Mouse (Mus musculus): Measurements from ENCODE around the gene Mapk8ip3.
A peak's percentile ranks its signal among the peaks of the same experiment; 100 is the strongest.

The Mapk8ip3 gene

GRCm38 (mm10) chr17:24885356-24886133 is 51.2 kb downstream of the Mapk8ip3 start:
- no peak for DNase-seq (ENCODE audit: low spot score in 2 of 2)

GRCm38 (mm10) chr17:24884391-24884790 is 52.4 kb downstream of the Mapk8ip3 start:
- DNase-seq (ENCODE audit: low spot score in 2 of 2) = no peak

GRCm38 (mm10) chr17:24881738-24882440 is 54.9 kb downstream of the Mapk8ip3 start:
- DNase-seq (ENCODE audit: low spot score in 2 of 2) = no peak

- DNase-seq (ENCODE audit: low spot score in 2 of 2) = no peak
Observed at GRCm38 (mm10) chr17:24878531-24878930, 58.2 kb downstream of the Mapk8ip3 start.

- DNase-seq (ENCODE audit: low spot score in 2 of 2) = no peak
Observed at GRCm38 (mm10) chr17:24878117-24878397, 58.7 kb downstream of the Mapk8ip3 start.

- DNase-seq (ENCODE audit: low spot score in 2 of 2) = no peak
Observed at GRCm38 (mm10) chr17:24877336-24878116, 59.3 kb downstream of the Mapk8ip3 start.

GRCm38 (mm10) chr17:24874989-24875388 is 61.8 kb downstream of the Mapk8ip3 start:
- DNase-seq (ENCODE audit: low spot score in 2 of 2) = no peak

GRCm38 (mm10) chr17:24874405-24874745 is 62.4 kb downstream of the Mapk8ip3 start:
- DNase-seq (ENCODE audit: low spot score in 2 of 2) = no peak

GRCm38 (mm10) chr17:24873695-24874404 is 62.9 kb downstream of the Mapk8ip3 start:
- DNase-seq (ENCODE audit: low spot score in 2 of 2) = no peak

- DNase-seq (ENCODE audit: low spot score in 2 of 2) = peak in 1 of 2 experiments; percentile 27
Observed at GRCm38 (mm10) chr17:24867914-24868313, 68.9 kb downstream of the Mapk8ip3 start.

GRCm38 (mm10) chr17:24865776-24866175 is 71.0 kb downstream of the Mapk8ip3 start, which contains the start of gene Igfals:
Gene Igfals, plus strand, starts transcription at chr17:24865997.
- no peak for DNase-seq (ENCODE audit: low spot score in 2 of 2)

- DNase-seq (ENCODE audit: low spot score in 2 of 2) = no peak
Observed at GRCm38 (mm10) chr17:24861785-24862184, 75.0 kb downstream of the Mapk8ip3 start.

GRCm38 (mm10) chr17:24860076-24860475 is 76.7 kb downstream of the Mapk8ip3 start:
- DNase-seq (ENCODE audit: low spot score in 2 of 2) = no peak

GRCm38 (mm10) chr17:24858967-24859366 is 77.8 kb downstream of the Mapk8ip3 start:
- DNase-seq (ENCODE audit: low spot score in 2 of 2) = no peak

GRCm38 (mm10) chr17:24857831-24858470 is 78.8 kb downstream of the Mapk8ip3 start:
- DNase-seq (ENCODE audit: low spot score in 2 of 2) = no peak

GRCm38 (mm10) chr17:24856589-24856988 is 80.2 kb downstream of the Mapk8ip3 start:
- DNase-seq (ENCODE audit: low spot score in 2 of 2) = no peak

- DNase-seq (ENCODE audit: low spot score in 2 of 2) = no peak
Observed at GRCm38 (mm10) chr17:24855838-24856464, 80.8 kb downstream of the Mapk8ip3 start.

GRCm38 (mm10) chr17:24851381-24852125 is 85.2 kb downstream of the Mapk8ip3 start:
- DNase-seq (ENCODE audit: low spot score in 2 of 2) = no peak

- DNase-seq (ENCODE audit: low spot score in 2 of 2) = no peak
Observed at GRCm38 (mm10) chr17:24850773-24851127, 86.0 kb downstream of the Mapk8ip3 start.

GRCm38 (mm10) chr17:24850065-24850772 is 86.6 kb downstream of the Mapk8ip3 start, which contains the start of gene Fahd1:
Gene Fahd1, minus strand, starts transcription at chr17:24850364.
- peak; percentile 95 to 98 for DNase-seq (ENCODE audit: low spot score in 2 of 2)

Measured in right cerebral cortex, adult 2 months (tissue).